Mouse (Mus musculus) intestine, embryonic 16.5 days (tissue): Measurements from ENCODE around the gene Mrgprf. TPM values are rescaled to one million over a fixed set of nuclear protein-coding genes. Genes with fewer than 3 reads are reported as not detected.
A peak's percentile ranks its signal among the peaks of the same experiment; 100 is the strongest.

Experiments used
- ATAC-seq: fragments of 200-750 bp; cut with Nextera tagmentation; 2 replicates; pipeline ENCODE4 v1.8.0; 2017; ENCODE audit warnings: moderate TSS enrichment, moderate library complexity
- H3K27ac ChIP-seq: fragments of 300-500 bp; sonication (generic); 2 replicates; pipeline ENCODE4 v1.5.1; 2014; ENCODE audit warnings: mild to moderate bottlenecking, low read length
- H3K27me3 ChIP-seq: fragments of 300-500 bp; sonication (generic); replicated peaks from 2 replicates; pipeline ENCODE4 v1.6.1; 2014; ENCODE audit warnings: low read length, control low read depth, mixed read lengths; ENCODE audit not compliant: control insufficient read depth, insufficient read depth
- H3K36me3 ChIP-seq: fragments of 300-500 bp; sonication (generic); 2 replicates; pipeline ENCODE4 v1.6.1; 2014; ENCODE audit warnings: low read length, control low read depth; ENCODE audit not compliant: control insufficient read depth, insufficient read depth
- H3K4me1 ChIP-seq: fragments of 300-500 bp; sonication (generic); 2 replicates; pipeline ENCODE4 v1.6.1; 2014; ENCODE audit warnings: low read length, control low read depth, mixed read lengths; ENCODE audit not compliant: control insufficient read depth, insufficient read depth
- H3K4me2 ChIP-seq: fragments of 300-500 bp; sonication (generic); 2 replicates; pipeline ENCODE4 v1.6.1; 2014; ENCODE audit warnings: low read depth, low read length, control low read depth
- H3K4me3 ChIP-seq: fragments of 300-500 bp; sonication (generic); 2 replicates; pipeline ENCODE4 v1.5.1; 2014; ENCODE audit warnings: mild to moderate bottlenecking, low read length
- H3K9ac ChIP-seq: fragments of 300-500 bp; sonication (generic); 2 replicates; pipeline ENCODE4 v1.6.1; 2014; ENCODE audit warnings: low read depth, low read length
- H3K9me3 ChIP-seq: fragments of 300-500 bp; sonication (generic); 2 replicates; pipeline ENCODE4 v1.6.1; 2016; ENCODE audit warnings: low read length, control low read depth; ENCODE audit not compliant: control insufficient read depth
- WGBS: fragments of 180-500 bp; shearing (Covaris S2); extraction: QIAGEN DNeasy Blood & Tissue Kit; methylation state at CpG from one replicate; pipeline ENCODE4 v1.1.7; 2014; 5-methylcytosine and 5-hydroxymethylcytosine counted together
- polyA plus RNA-seq: library from polyadenylated mRNA; unstranded; fragments of >200 nt; fragmentation: Nextera tagmentation; extraction: Ambion mirVana; gene quantifications from 2 replicates; pipeline ENCODE4 v1.2.1, GENCODE M21; 2015

The Mrgprf gene
- polyA plus RNA-seq, 1 experiment from 2014 or later = 2.5 TPM

- Histone ChIP-seq H3K4me2 (no peak overlapping the region), H3K27ac (no peak overlapping the region), H3K36me3 (no peaks in the 10 kb centered on the region), H3K27me3 (no peaks in the 10 kb centered on the region), H3K9ac (no peak overlapping the region), H3K4me3 (no peak overlapping the region), H3K4me1 (peaks cover 6% of the 10 kb centered on the region; the same call in 1 of the 2 replicates), H3K9me3 (no peaks in the 10 kb centered on the region)
- 64% methylated on average over 2 of the region's 2 CpGs for WGBS
- no peak for ATAC-seq
These were observed 29.4 kb downstream of the Mrgprf start for GRCm38 (mm10) chr7:145329982-145330381.

- no peak overlapping the region for H3K27ac ChIP-seq
- peaks cover 6% of the 10 kb centered on the region; the same call in 1 of the 2 replicates for H3K4me1 ChIP-seq
- no peak overlapping the region for H3K9ac ChIP-seq
- no peak overlapping the region for H3K4me2 ChIP-seq
- WGBS = 66% methylated on average over 2 of the region's 2 CpGs
- H3K27me3 ChIP-seq = no peaks in the 10 kb centered on the region
- H3K9me3 ChIP-seq = no peaks in the 10 kb centered on the region
- no peaks in the 10 kb centered on the region for H3K36me3 ChIP-seq
- no peak for ATAC-seq
- no peak overlapping the region for H3K4me3 ChIP-seq
These were observed 30.0 kb downstream of the Mrgprf start for GRCm38 (mm10) chr7:145330641-145331040.

- no peak overlapping the region for H3K9ac ChIP-seq
- 39% methylated on average over 1 of the region's 1 CpGs for WGBS
- H3K4me2 ChIP-seq = no peak overlapping the region
- 0 out of 2 replicates have a peak overlapping the region, but pooled peaks have one; percentile 17 for H3K27ac ChIP-seq
- no peak overlapping the region for H3K4me3 ChIP-seq
- no peaks in the 10 kb centered on the region for H3K36me3 ChIP-seq
- ATAC-seq = peak; percentile 24; the same call in 1 of the 2 replicates
- H3K9me3 ChIP-seq = no peaks in the 10 kb centered on the region
- H3K4me1 ChIP-seq = peaks cover 6% of the 10 kb centered on the region; the same call in 1 of the 2 replicates
- no peaks in the 10 kb centered on the region for H3K27me3 ChIP-seq
These were observed 31.9 kb downstream of the Mrgprf start for GRCm38 (mm10) chr7:145332376-145333041.

DNA sequence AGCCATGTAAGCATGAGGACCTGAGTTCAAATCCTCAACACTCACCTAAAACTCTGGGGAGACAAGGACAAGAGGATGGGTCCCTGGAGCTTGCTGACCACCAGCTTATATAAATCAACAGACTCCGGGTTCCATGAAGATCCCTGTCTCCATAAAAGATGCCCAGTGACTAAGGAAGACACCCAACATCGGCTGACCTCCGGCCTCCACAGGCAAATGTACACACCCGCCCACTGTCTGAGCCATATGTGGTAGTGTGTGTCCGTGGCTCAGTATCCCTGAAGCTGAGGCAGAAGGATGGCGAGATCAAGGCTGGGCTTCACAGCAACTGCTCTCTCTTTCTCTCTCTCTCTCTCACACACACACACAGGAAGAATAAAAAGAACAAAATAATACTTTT lies 33.3 kb downstream of the Mrgprf start:
- no peak for ATAC-seq
- WGBS = 81% methylated on average over 6 of the region's 6 CpGs
- no peak overlapping the region for H3K4me3 ChIP-seq
- no peak overlapping the region for H3K9ac ChIP-seq
- H3K27me3 ChIP-seq = no peaks in the 10 kb centered on the region
- no peaks in the 10 kb centered on the region for H3K36me3 ChIP-seq
- no peaks in the 10 kb centered on the region for H3K9me3 ChIP-seq
- H3K4me1 ChIP-seq = peaks cover 6% of the 10 kb centered on the region; the same call in 1 of the 2 replicates
- H3K27ac ChIP-seq = no peak overlapping the region
- H3K4me2 ChIP-seq = no peak overlapping the region

DNA sequence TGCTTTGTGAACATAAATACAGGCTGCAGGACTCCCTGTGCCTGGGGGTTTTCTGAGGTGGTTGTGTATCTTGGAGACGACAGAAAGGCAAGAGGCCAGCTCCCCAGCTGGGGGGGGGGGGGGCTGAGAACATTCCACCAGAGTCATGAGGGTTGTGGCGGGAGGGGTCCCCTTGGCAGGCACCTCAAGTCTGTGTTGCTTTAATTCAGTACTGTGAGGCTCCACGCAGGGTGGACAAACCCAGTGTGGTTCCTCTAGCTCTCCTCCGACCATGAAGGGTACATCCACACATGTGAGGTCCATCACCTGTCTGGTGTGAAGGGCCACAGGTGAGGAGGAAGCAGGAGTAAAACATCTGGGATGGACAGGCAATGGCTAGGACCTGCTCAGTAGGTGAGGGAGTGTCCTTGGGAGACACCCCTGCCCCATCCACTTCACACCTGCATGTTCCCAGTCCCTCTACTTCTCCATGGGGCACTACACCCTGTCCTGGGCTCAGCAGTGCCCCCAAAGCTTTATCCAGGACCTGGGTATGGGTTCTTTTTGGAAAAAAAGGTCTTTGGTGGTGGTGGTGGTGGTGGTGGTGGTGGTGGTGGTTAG lies 33.9 kb downstream of the Mrgprf start:
- 52% methylated on average over 4 of the region's 4 CpGs for WGBS
- H3K27me3 ChIP-seq = no peaks in the 10 kb centered on the region
- peaks cover under 1% of the 10 kb centered on the region; the same call in 1 of the 2 replicates for H3K4me1 ChIP-seq
- no peak overlapping the region for H3K27ac ChIP-seq
- no peaks in the 10 kb centered on the region for H3K36me3 ChIP-seq
- H3K9ac ChIP-seq = no peak overlapping the region
- H3K4me3 ChIP-seq = no peak overlapping the region
- H3K4me2 ChIP-seq = no peak overlapping the region
- H3K9me3 ChIP-seq = no peaks in the 10 kb centered on the region
- no peak for ATAC-seq

- no peak overlapping the region for H3K4me3 ChIP-seq
- no peak overlapping the region for H3K4me2 ChIP-seq
- no peaks in the 10 kb centered on the region for H3K27me3 ChIP-seq
- no peak for ATAC-seq
- no peaks in the 10 kb centered on the region; the same call in 1 of the 2 replicates for H3K4me1 ChIP-seq
- no peaks in the 10 kb centered on the region for H3K36me3 ChIP-seq
- H3K9ac ChIP-seq = no peak overlapping the region
- H3K9me3 ChIP-seq = no peaks in the 10 kb centered on the region
- H3K27ac ChIP-seq = no peak overlapping the region
These were observed 34.6 kb downstream of the Mrgprf start for GRCm38 (mm10) chr7:145335199-145335598.

GRCm38 (mm10) chr7:145335616-145336332 lies 35.1 kb downstream of the Mrgprf start:
- 76% methylated on average over 3 of the region's 3 CpGs for WGBS
- Histone ChIP-seq H3K4me3 (no peak overlapping the region), H3K4me1 (no peaks in the 10 kb centered on the region; the same call in 1 of the 2 replicates), H3K4me2 (no peak overlapping the region), H3K27me3 (no peaks in the 10 kb centered on the region), H3K9me3 (no peaks in the 10 kb centered on the region), H3K9ac (no peak overlapping the region), H3K36me3 (no peaks in the 10 kb centered on the region), H3K27ac (no peak overlapping the region)
- no peak for ATAC-seq

GRCm38 (mm10) chr7:145337889-145338288 lies 37.3 kb downstream of the Mrgprf start:
- ATAC-seq = no peak
- H3K4me3 ChIP-seq = no peak overlapping the region
- 78% methylated on average over 2 of the region's 2 CpGs for WGBS
- no peaks in the 10 kb centered on the region for H3K36me3 ChIP-seq
- no peaks in the 10 kb centered on the region; the same call in 1 of the 2 replicates for H3K4me1 ChIP-seq
- H3K9ac ChIP-seq = no peak overlapping the region
- no peak overlapping the region for H3K4me2 ChIP-seq
- no peaks in the 10 kb centered on the region for H3K27me3 ChIP-seq
- H3K9me3 ChIP-seq = no peaks in the 10 kb centered on the region
- H3K27ac ChIP-seq = no peak overlapping the region

- Histone ChIP-seq H3K36me3 (no peaks in the 10 kb centered on the region), H3K4me2 (no peak overlapping the region), H3K27ac (no peak overlapping the region), H3K4me3 (no peak overlapping the region), H3K9me3 (no peaks in the 10 kb centered on the region), H3K9ac (no peak overlapping the region), H3K27me3 (no peaks in the 10 kb centered on the region), H3K4me1 (no peaks in the 10 kb centered on the region)
- no peak for ATAC-seq
- WGBS = 77% methylated on average over 5 of the region's 5 CpGs
These were observed 39.7 kb downstream of the Mrgprf start for GRCm38 (mm10) chr7:145340248-145340904.
